Mouse (Mus musculus): ENCODE measurements around the gene Csnk1g2.
"Not testable (repeated sequence)": the region's sequence is repeated elsewhere in the genome, so short reads cannot be mapped to it uniquely, and the experiment has no call there.

DNA sequence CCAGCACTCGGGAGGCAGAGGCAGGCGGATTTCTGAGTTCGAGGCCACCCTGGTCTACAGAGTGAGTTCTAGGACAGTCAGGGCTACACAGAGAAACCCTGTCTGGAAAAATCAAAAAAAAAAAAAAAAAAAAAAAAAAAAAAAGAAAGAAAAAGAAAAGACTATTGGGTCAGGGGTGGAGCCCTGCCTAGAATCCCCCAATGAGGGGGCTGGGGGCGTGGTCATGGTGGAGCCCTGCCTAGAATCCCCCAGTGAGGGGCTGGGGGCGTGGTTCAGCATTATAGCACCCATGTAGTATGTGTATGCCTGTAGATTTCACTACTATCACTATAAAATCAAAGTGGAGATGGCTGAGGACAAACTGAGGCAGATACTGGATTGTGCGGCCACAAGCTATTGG lies 27.3 kb downstream of the Csnk1g2 start:
- TF ChIP-seq MAX (IDR thresholded peaks at IDR 0.05); CTCF (IDR thresholded peaks at IDR 0.05; ENCODE audit: control insufficient read depth, insufficient read depth, insufficient read length); USF1 (IDR thresholded peaks at IDR 0.05; ENCODE audit: low read depth): not testable (repeated sequence)
